Mouse (Mus musculus) gonadal fat pad, adult 2 months (tissue): ENCODE measurements around the gene Steap3. TPM values are rescaled to one million over a fixed set of nuclear protein-coding genes. Genes with fewer than 3 reads are reported as not detected.

Experiments
- DNase-seq: peaks from one replicate; pipeline ENCODE4 v3.0.0-alpha.2; 2012; ENCODE audit warnings: low read depth
- polyA plus RNA-seq: library from polyadenylated mRNA; depleted of rRNA; stranded (reverse); fragments of >200 nt; gene quantifications from 2 replicates; pipeline ENCODE4 v1.2.3, GENCODE M21; 2012; rRNA removed

The Steap3 gene
- polyA plus RNA-seq, 1 experiment: 82.3 TPM

- DNase-seq: no peak
These were observed 125.5 kb downstream of the Steap3 start for GRCm38 (mm10) chr1:120146994-120147393.

- DNase-seq: no peak
These were observed 126.8 kb downstream of the Steap3 start for GRCm38 (mm10) chr1:120145527-120146216.

- DNase-seq: no peak
These were observed 130.0 kb downstream of the Steap3 start for GRCm38 (mm10) chr1:120142551-120142950.

Other genes starting within 250 kb of the Steap3 start
- gene Tmem37, start 198.6 kb downstream of the Steap3 start, polyA plus RNA-seq: 63.7 and 64.2 TPM in 2 replicates
- gene Dbi, start 151.6 kb downstream of the Steap3 start, polyA plus RNA-seq: 1,157 and 2,192 TPM in 2 replicates
- gene 3110009E18Rik, start 151.5 kb downstream of the Steap3 start, polyA plus RNA-seq: 2.2 and 2.8 TPM in 2 replicates
- not detected in 2 replicates for gene C1ql2, start 67.9 kb upstream of the Steap3 start, polyA plus RNA-seq
- gene Marco, start 232.3 kb upstream of the Steap3 start, polyA plus RNA-seq: 0.45 and 0.72 TPM in 2 replicates